Mouse (Mus musculus): ENCODE measurements around the gene Fam207a. TPM values are rescaled to one million over a fixed set of nuclear protein-coding genes. Genes with fewer than 3 reads are reported as not detected.

Gene Fam207a
- polyA plus RNA-seq, 1 experiment: 8.8 TPM

- Histone ChIP-seq H3K9me3 (ENCODE audit: control insufficient read depth, low read length) (no peaks in the 10 kb centered on the region), H3K27me3 (ENCODE audit: control insufficient read depth) (no peaks in the 10 kb centered on the region), H3K4me3 (replicated peaks) (no peak overlapping the region), H3K36me3 (ENCODE audit: control insufficient read depth) (no peaks in the 10 kb centered on the region; the same call in 1 of the 2 replicates), H3K4me1 (ENCODE audit: control insufficient read depth) (no peaks in the 10 kb centered on the region)
- TF ChIP-seq GATA1 (IDR thresholded peaks at IDR 0.05; ENCODE audit: low read length) (no peak), TAL1 (IDR thresholded peaks at IDR 0.05; ENCODE audit: low read length) (no peak)
Observed at GRCm38 (mm10) chr10:77552162-77552561, 36.6 kb upstream of the Fam207a start.

GRCm38 (mm10) chr10:77550874-77551273, 35.3 kb upstream of the Fam207a start:
- TF ChIP-seq TAL1 (IDR thresholded peaks at IDR 0.05; ENCODE audit: low read length): no peak
- TF ChIP-seq GATA1 (IDR thresholded peaks at IDR 0.05; ENCODE audit: low read length): no peak
- H3K27me3 ChIP-seq (ENCODE audit: control insufficient read depth): no peaks in the 10 kb centered on the region
- no peak overlapping the region for H3K4me3 ChIP-seq (replicated peaks)
- H3K9me3 ChIP-seq (ENCODE audit: control insufficient read depth, low read length): no peaks in the 10 kb centered on the region
- no peaks in the 10 kb centered on the region; the same call in 1 of the 2 replicates for H3K36me3 ChIP-seq (ENCODE audit: control insufficient read depth)
- no peaks in the 10 kb centered on the region for H3K4me1 ChIP-seq (ENCODE audit: control insufficient read depth)

GRCm38 (mm10) chr10:77548576-77548975, 33.0 kb upstream of the Fam207a start:
- no peak overlapping the region for H3K4me3 ChIP-seq (replicated peaks)
- H3K36me3 ChIP-seq (ENCODE audit: control insufficient read depth): no peaks in the 10 kb centered on the region; the same call in 1 of the 2 replicates
- TF ChIP-seq TAL1 (IDR thresholded peaks at IDR 0.05; ENCODE audit: low read length) (no peak), GATA1 (IDR thresholded peaks at IDR 0.05; ENCODE audit: low read length) (no peak)
- H3K27me3 ChIP-seq (ENCODE audit: control insufficient read depth): no peaks in the 10 kb centered on the region
- no peaks in the 10 kb centered on the region for H3K9me3 ChIP-seq (ENCODE audit: control insufficient read depth, low read length)
- no peaks in the 10 kb centered on the region for H3K4me1 ChIP-seq (ENCODE audit: control insufficient read depth)

- Histone ChIP-seq H3K9me3 (ENCODE audit: control insufficient read depth, low read length) (no peaks in the 10 kb centered on the region), H3K4me1 (ENCODE audit: control insufficient read depth) (no peaks in the 10 kb centered on the region), H3K36me3 (ENCODE audit: control insufficient read depth) (no peaks in the 10 kb centered on the region; the same call in 1 of the 2 replicates), H3K27me3 (ENCODE audit: control insufficient read depth) (no peaks in the 10 kb centered on the region), H3K4me3 (replicated peaks) (no peak overlapping the region)
- TF ChIP-seq TAL1 (IDR thresholded peaks at IDR 0.05; ENCODE audit: low read length) (no peak), GATA1 (IDR thresholded peaks at IDR 0.05; ENCODE audit: low read length) (no peak)
Observed at GRCm38 (mm10) chr10:77544916-77545315, 29.3 kb upstream of the Fam207a start.

- H3K36me3 ChIP-seq (ENCODE audit: control insufficient read depth): no peaks in the 10 kb centered on the region
- no peaks in the 10 kb centered on the region for H3K27me3 ChIP-seq (ENCODE audit: control insufficient read depth)
- H3K4me3 ChIP-seq (replicated peaks): no peak overlapping the region
- H3K4me1 ChIP-seq (ENCODE audit: control insufficient read depth): no peaks in the 10 kb centered on the region
- TF ChIP-seq GATA1 (IDR thresholded peaks at IDR 0.05; ENCODE audit: low read length): no peak
- no peak for TF ChIP-seq TAL1 (IDR thresholded peaks at IDR 0.05; ENCODE audit: low read length)
- H3K9me3 ChIP-seq (ENCODE audit: control insufficient read depth, low read length): no peaks in the 10 kb centered on the region
Observed at GRCm38 (mm10) chr10:77543226-77543625, 27.6 kb upstream of the Fam207a start.

- no peaks in the 10 kb centered on the region for H3K36me3 ChIP-seq (ENCODE audit: control insufficient read depth)
- TF ChIP-seq GATA1 (IDR thresholded peaks at IDR 0.05; ENCODE audit: low read length) (no peak), TAL1 (IDR thresholded peaks at IDR 0.05; ENCODE audit: low read length) (no peak)
- no peaks in the 10 kb centered on the region for H3K27me3 ChIP-seq (ENCODE audit: control insufficient read depth)
- H3K4me3 ChIP-seq (replicated peaks): no peak overlapping the region
- H3K4me1 ChIP-seq (ENCODE audit: control insufficient read depth): no peaks in the 10 kb centered on the region
- H3K9me3 ChIP-seq (ENCODE audit: control insufficient read depth, low read length): no peaks in the 10 kb centered on the region
Observed at GRCm38 (mm10) chr10:77541864-77542666, 26.5 kb upstream of the Fam207a start.

- no peaks in the 10 kb centered on the region for H3K36me3 ChIP-seq (ENCODE audit: control insufficient read depth)
Observed at GRCm38 (mm10) chr10:77540576-77541102, 25.1 kb upstream of the Fam207a start.

GRCm38 (mm10) chr10:77539320-77539945, 23.8 kb upstream of the Fam207a start:
- no peaks in the 10 kb centered on the region for H3K36me3 ChIP-seq (ENCODE audit: control insufficient read depth)
- H3K4me3 ChIP-seq (replicated peaks): no peak overlapping the region
- H3K9me3 ChIP-seq (ENCODE audit: control insufficient read depth, low read length): no peaks in the 10 kb centered on the region
- H3K27me3 ChIP-seq (ENCODE audit: control insufficient read depth): no peaks in the 10 kb centered on the region
- no peak for TF ChIP-seq TAL1 (IDR thresholded peaks at IDR 0.05; ENCODE audit: low read length)
- H3K4me1 ChIP-seq (ENCODE audit: control insufficient read depth): no peaks in the 10 kb centered on the region

More at GRCm38 (mm10) chr10:77540576-77541102, 25.1 kb upstream of the Fam207a start:
- H3K4me3 ChIP-seq (replicated peaks): no peak overlapping the region
- TF ChIP-seq GATA1 (IDR thresholded peaks at IDR 0.05; ENCODE audit: low read length): no peak
- no peak for TF ChIP-seq TAL1 (IDR thresholded peaks at IDR 0.05; ENCODE audit: low read length)
- H3K4me1 ChIP-seq (ENCODE audit: control insufficient read depth): no peaks in the 10 kb centered on the region
- H3K27me3 ChIP-seq (ENCODE audit: control insufficient read depth): no peaks in the 10 kb centered on the region
- H3K9me3 ChIP-seq (ENCODE audit: control insufficient read depth, low read length): no peaks in the 10 kb centered on the region
